Mouse (Mus musculus) midbrain, embryonic 11.5 days (tissue): ENCODE results near the gene Prok2. TPM values are rescaled to one million over a fixed set of nuclear protein-coding genes. Genes with fewer than 3 reads are reported as not detected.
A peak's percentile ranks its signal among the peaks of the same experiment; 100 is the strongest.

Experiments
- ATAC-seq: fragments of 200-750 bp; cut with Nextera tagmentation; 2 replicates; pipeline ENCODE4 v1.8.0; 2017; ENCODE audit warnings: moderate TSS enrichment, moderate library complexity; ENCODE audit not compliant: low FRiP score
- DNase-seq: peaks from one replicate; pipeline ENCODE4 v3.0.0; 2015; ENCODE audit warnings: low spot score; ENCODE audit errors: missing footprints
- H3K27ac ChIP-seq: fragments of 300-500 bp; sonication (generic); 2 replicates; pipeline ENCODE4 v1.5.1; 2014; ENCODE audit warnings: low read depth, low read length
- H3K27me3 ChIP-seq: fragments of 300-500 bp; sonication (generic); 2 replicates; pipeline ENCODE4 v1.6.1; 2014; ENCODE audit warnings: mild to moderate bottlenecking, low read length, moderate library complexity, mixed read lengths; ENCODE audit not compliant: control insufficient read depth, insufficient read depth
- H3K36me3 ChIP-seq: fragments of 300-500 bp; sonication (generic); 2 replicates; pipeline ENCODE4 v1.6.1; 2014; ENCODE audit warnings: mild to moderate bottlenecking, low read length, moderate library complexity, mixed read lengths; ENCODE audit not compliant: control insufficient read depth, insufficient read depth
- H3K4me1 ChIP-seq: fragments of 300-500 bp; sonication (generic); 2 replicates; pipeline ENCODE4 v1.6.1; 2014; ENCODE audit warnings: low read length; ENCODE audit not compliant: control insufficient read depth, insufficient read depth
- H3K4me2 ChIP-seq: fragments of 300-500 bp; sonication (generic); 2 replicates; pipeline ENCODE4 v1.6.1; 2014; ENCODE audit warnings: mild to moderate bottlenecking, moderate library complexity
- H3K4me3 ChIP-seq: fragments of 300-500 bp; sonication (generic); 2 replicates; pipeline ENCODE4 v1.5.1; 2014; ENCODE audit warnings: low read depth, low read length
- H3K9ac ChIP-seq: fragments of 300-500 bp; sonication (generic); 2 replicates; pipeline ENCODE4 v1.6.1; 2014; ENCODE audit warnings: low read length
- H3K9me3 ChIP-seq: fragments of 300-500 bp; sonication (generic); 2 replicates; pipeline ENCODE4 v1.6.1; 2016; ENCODE audit warnings: low read length; ENCODE audit not compliant: control insufficient read depth
- WGBS: fragments of 180-500 bp; shearing (Covaris S2); extraction: QIAGEN DNeasy Blood & Tissue Kit; methylation state at CpG from one replicate; pipeline ENCODE4 v1.1.7; 2014; 5-methylcytosine and 5-hydroxymethylcytosine counted together
- polyA plus RNA-seq: library from polyadenylated mRNA; unstranded; fragments of >200 nt; fragmentation: Nextera tagmentation; extraction: Ambion mirVana; gene quantifications from 2 replicates; pipeline ENCODE4 v1.2.1, GENCODE M21; 2014

Gene Prok2
- polyA plus RNA-seq, 1 experiment from 2014 or later = not detected

GRCm38 (mm10) chr6:99734666-99735065 lies 8.5 kb upstream of the Prok2 start:
- Histone ChIP-seq H3K36me3 (no peaks in the 10 kb centered on the region), H3K4me1 (no peaks in the 10 kb centered on the region), H3K4me2 (no peak overlapping the region), H3K4me3 (no peak overlapping the region), H3K27ac (no peak overlapping the region), H3K9ac (no peak overlapping the region), H3K27me3 (no peaks in the 10 kb centered on the region), H3K9me3 (no peaks in the 10 kb centered on the region)
- ATAC-seq (no peak), DNase-seq (no peak)
- WGBS = 89% methylated on average over 5 of the region's 5 CpGs

GRCm38 (mm10) chr6:99732673-99733072 lies 6.5 kb upstream of the Prok2 start:
- no peak overlapping the region for H3K4me3 ChIP-seq
- H3K4me2 ChIP-seq = no peak overlapping the region
- peaks cover 3% of the 10 kb centered on the region; the same call in 1 of the 2 replicates for H3K27me3 ChIP-seq
- ATAC-seq (no peak), DNase-seq (no peak)
- H3K9ac ChIP-seq = no peak overlapping the region
- no peak overlapping the region for H3K27ac ChIP-seq
- no peaks in the 10 kb centered on the region for H3K9me3 ChIP-seq
- 80% methylated on average over 8 of the region's 8 CpGs for WGBS
- H3K4me1 ChIP-seq = no peaks in the 10 kb centered on the region
- H3K36me3 ChIP-seq = no peaks in the 10 kb centered on the region

GRCm38 (mm10) chr6:99731926-99732325 lies 5.7 kb upstream of the Prok2 start:
- DNase-seq (no peak), ATAC-seq (no peak)
- Histone ChIP-seq H3K4me3 (no peak overlapping the region), H3K36me3 (no peaks in the 10 kb centered on the region), H3K4me2 (no peak overlapping the region), H3K27ac (no peak overlapping the region), H3K9ac (no peak overlapping the region), H3K4me1 (no peaks in the 10 kb centered on the region), H3K27me3 (peaks cover 5% of the 10 kb centered on the region), H3K9me3 (no peaks in the 10 kb centered on the region)
- 83% methylated on average over 4 of the region's 4 CpGs for WGBS

- Histone ChIP-seq H3K4me2 (no peak overlapping the region), H3K27me3 (peaks cover 25% of the 10 kb centered on the region), H3K36me3 (no peaks in the 10 kb centered on the region), H3K4me1 (peaks cover 8% of the 10 kb centered on the region), H3K9me3 (no peaks in the 10 kb centered on the region), H3K9ac (no peak overlapping the region), H3K27ac (no peak overlapping the region), H3K4me3 (no peak overlapping the region)
- DNase-seq = no peak
- 87% methylated on average over 4 of the region's 4 CpGs for WGBS
- ATAC-seq = no peak
Measured at GRCm38 (mm10) chr6:99729853-99730252, 3.7 kb upstream of the Prok2 start.

GRCm38 (mm10) chr6:99726576-99727303 lies 548 bp upstream of the Prok2 start:
- Histone ChIP-seq H3K4me3 (peak overlapping the region; percentile 52), H3K27me3 (peaks cover 27% of the 10 kb centered on the region), H3K9ac (peak overlapping the region; percentile 59), H3K4me1 (peaks cover 8% of the 10 kb centered on the region), H3K27ac (no peak overlapping the region), H3K36me3 (no peaks in the 10 kb centered on the region), H3K9me3 (no peaks in the 10 kb centered on the region), H3K4me2 (peak overlapping the region; percentile 98)
- peak; percentile 24; the same call in 1 of the 2 replicates for ATAC-seq
- peak; percentile 93 for DNase-seq
- 4% methylated on average over 22 of the region's 22 CpGs for WGBS

- peaks cover 23% of the 10 kb centered on the region for H3K27me3 ChIP-seq
- DNase-seq (no peak), ATAC-seq (no peak)
- 89% methylated on average over 9 of the region's 9 CpGs for WGBS
- no peaks in the 10 kb centered on the region for H3K9me3 ChIP-seq
- peaks cover 8% of the 10 kb centered on the region for H3K4me1 ChIP-seq
- no peak overlapping the region for H3K4me3 ChIP-seq
- H3K4me2 ChIP-seq = no peak overlapping the region
- no peaks in the 10 kb centered on the region for H3K36me3 ChIP-seq
- no peak overlapping the region for H3K27ac ChIP-seq
- H3K9ac ChIP-seq = no peak overlapping the region
Measured at GRCm38 (mm10) chr6:99722390-99722789, 3.8 kb downstream of the Prok2 start.

GRCm38 (mm10) chr6:99721032-99721431 lies 5.2 kb downstream of the Prok2 start:
- Histone ChIP-seq H3K27me3 (peaks cover 12% of the 10 kb centered on the region), H3K36me3 (no peaks in the 10 kb centered on the region), H3K9me3 (no peaks in the 10 kb centered on the region), H3K27ac (no peak overlapping the region), H3K4me3 (no peak overlapping the region), H3K9ac (no peak overlapping the region), H3K4me2 (no peak overlapping the region), H3K4me1 (peaks cover 1% of the 10 kb centered on the region; the same call in 1 of the 2 replicates)
- no peak for ATAC-seq
- WGBS = 86% methylated on average over 9 of the region's 9 CpGs
- DNase-seq = no peak

- H3K4me2 ChIP-seq = no peak overlapping the region
- DNase-seq = peak; percentile 64
- H3K27ac ChIP-seq = no peak overlapping the region
- H3K4me3 ChIP-seq = no peak overlapping the region
- H3K4me1 ChIP-seq = no peaks in the 10 kb centered on the region
- no peak overlapping the region for H3K9ac ChIP-seq
- no peaks in the 10 kb centered on the region for H3K36me3 ChIP-seq
- no peaks in the 10 kb centered on the region for H3K9me3 ChIP-seq
- no peak for ATAC-seq
- WGBS = 80% methylated on average over 5 of the region's 6 CpGs
- H3K27me3 ChIP-seq = no peaks in the 10 kb centered on the region
Measured at GRCm38 (mm10) chr6:99715913-99716312, 10.3 kb downstream of the Prok2 start.

- ATAC-seq = no peak
- Histone ChIP-seq H3K4me1 (no peaks in the 10 kb centered on the region), H3K4me2 (no peak overlapping the region), H3K9me3 (no peaks in the 10 kb centered on the region), H3K4me3 (no peak overlapping the region), H3K36me3 (no peaks in the 10 kb centered on the region), H3K9ac (no peak overlapping the region), H3K27ac (no peak overlapping the region), H3K27me3 (no peaks in the 10 kb centered on the region)
- DNase-seq = peak; percentile 26
- WGBS = 62% methylated on average over 6 of the region's 6 CpGs
Measured at GRCm38 (mm10) chr6:99715191-99715590, 11.0 kb downstream of the Prok2 start.
